Mouse (Mus musculus) kidney, adult 8-10 months (tissue): ENCODE data around the gene Tuba1b.
"Not testable (repeated sequence)": the region's sequence is repeated elsewhere in the genome, so short reads cannot be mapped to it uniquely, and the experiment has no call there.

Source experiments
- DNase-seq, 2 experiments: peaks; one replicate each; pipeline ENCODE4 v3.0.0; 2022

Gene Tuba1b

GRCm38 (mm10) chr15:98922581-98922980 is 11.8 kb downstream of the Tuba1b start:
- DNase-seq = peak; percentile 65 to 75

GRCm38 (mm10) chr15:98921510-98921909 is 12.9 kb downstream of the Tuba1b start:
- DNase-seq = no peak

GRCm38 (mm10) chr15:98918499-98918895 is 15.9 kb downstream of the Tuba1b start:
- DNase-seq = not testable (repeated sequence)

GRCm38 (mm10) chr15:98917538-98918498 is 16.5 kb downstream of the Tuba1b start, which contains the start of gene Lmbr1l:
Gene Lmbr1l (minus strand): TSS chr15:98918231.
- peak; percentile 100 for DNase-seq

- no peak for DNase-seq
These were observed 17.3 kb downstream of the Tuba1b start for GRCm38 (mm10) chr15:98917091-98917490.

GRCm38 (mm10) chr15:98916016-98916415 is 18.3 kb downstream of the Tuba1b start:
- DNase-seq = peak in 1 of 2 experiments; percentile 39

- no peak for DNase-seq
These were observed 19.5 kb downstream of the Tuba1b start for GRCm38 (mm10) chr15:98914903-98915302.

GRCm38 (mm10) chr15:98904692-98905091 is 29.7 kb downstream of the Tuba1b start:
- peak in 1 of 2 experiments; percentile 39 for DNase-seq

GRCm38 (mm10) chr15:98902600-98902999 is 31.8 kb downstream of the Tuba1b start:
- no peak for DNase-seq

- DNase-seq = no peak
These were observed 32.8 kb downstream of the Tuba1b start for GRCm38 (mm10) chr15:98901530-98901929.

GRCm38 (mm10) chr15:98897928-98898800 is 36.2 kb downstream of the Tuba1b start, which contains the start of gene Dhh:
Gene Dhh (minus strand): TSS chr15:98898540.
- DNase-seq = no peak

GRCm38 (mm10) chr15:98897495-98897894 is 36.9 kb downstream of the Tuba1b start:
- no peak for DNase-seq

- no peak for DNase-seq
These were observed 38.5 kb downstream of the Tuba1b start for GRCm38 (mm10) chr15:98895635-98896589.

- DNase-seq = no peak
These were observed 39.4 kb downstream of the Tuba1b start for GRCm38 (mm10) chr15:98894746-98895634.

- no peak for DNase-seq
These were observed 40.2 kb downstream of the Tuba1b start, which contains the start of gene Rhebl1 for GRCm38 (mm10) chr15:98893940-98894745. Gene Rhebl1 (minus strand): TSS chr15:98894540.

- no peak for DNase-seq
These were observed 41.3 kb downstream of the Tuba1b start for GRCm38 (mm10) chr15:98893036-98893435.

- peak; percentile 75 to 83 for DNase-seq
These were observed 42.3 kb downstream of the Tuba1b start for GRCm38 (mm10) chr15:98891907-98892606.

GRCm38 (mm10) chr15:98891198-98891742 is 43.1 kb downstream of the Tuba1b start:
- no peak for DNase-seq

- no peak for DNase-seq
These were observed 46.8 kb downstream of the Tuba1b start for GRCm38 (mm10) chr15:98887526-98887925.
